Mouse (Mus musculus) thymus, adult 2 months (tissue): ENCODE results near the gene Oxct2b. TPM values are rescaled to one million over a fixed set of nuclear protein-coding genes. Genes with fewer than 3 reads are reported as not detected.

Experiments used
- DNase-seq: peaks from one replicate; pipeline ENCODE4 v3.0.0; 2021
- H3K27ac ChIP-seq: fragments of 200-500 bp; 2 replicates; pipeline ENCODE4 v1.5.1; 2012; ENCODE audit warnings: low read length, control low read depth; ENCODE audit not compliant: control insufficient read depth, insufficient read depth
- H3K27me3 ChIP-seq: fragments of 200-500 bp; 2 replicates; pipeline ENCODE4 v1.6.1; 2012; ENCODE audit warnings: mild to moderate bottlenecking, low read length, moderate library complexity, mixed read lengths; ENCODE audit not compliant: control insufficient read depth, insufficient read depth
- H3K36me3 ChIP-seq: fragments of 200-500 bp; 2 replicates; pipeline ENCODE4 v1.6.1; 2012; ENCODE audit warnings: mild to moderate bottlenecking, low read length, moderate library complexity; ENCODE audit not compliant: control insufficient read depth, insufficient read depth
- H3K4me1 ChIP-seq: fragments of 200-500 bp; replicated peaks from 2 replicates; pipeline ENCODE4 v1.6.1; 2012; ENCODE audit warnings: low read length; ENCODE audit not compliant: control insufficient read depth, insufficient read depth
- H3K4me3 ChIP-seq: fragments of 200-500 bp; 2 replicates; pipeline ENCODE4 v1.5.1; 2012; ENCODE audit warnings: mild to moderate bottlenecking, low read length, control low read depth, moderate library complexity; ENCODE audit not compliant: control insufficient read depth, insufficient read depth
- CTCF ChIP-seq: fragments of 200-500 bp; IDR thresholded peaks from 2 replicates; pipeline ENCODE4 v1.5.1; 2012; ENCODE audit warnings: mild to moderate bottlenecking, control low read depth, low read length, moderate library complexity, borderline replicate concordance; ENCODE audit not compliant: control insufficient read depth, poor library complexity, insufficient read depth; ENCODE audit errors: extremely low read depth
- POLR2A ChIP-seq: fragments of 200-500 bp; IDR thresholded peaks from 2 replicates; pipeline ENCODE4 v1.6.1; 2012; ENCODE audit warnings: mild to moderate bottlenecking, low read length, control low read depth, moderate library complexity; ENCODE audit not compliant: control insufficient read depth, poor library complexity, insufficient read depth; ENCODE audit errors: extremely low read depth
- WGBS: fragments of 180-500 bp; shearing (Covaris S2); methylation state at CpG from one replicate; pipeline ENCODE4 v1.1.7; 2018; 5-methylcytosine and 5-hydroxymethylcytosine counted together
- polyA plus RNA-seq: library from polyadenylated mRNA; depleted of rRNA; stranded (reverse); fragments of >200 nt; gene quantifications from 2 replicates; pipeline ENCODE4 v1.2.3, GENCODE M21; 2012

The Oxct2b gene
- polyA plus RNA-seq, 1 experiment = 0.15 TPM

DNA sequence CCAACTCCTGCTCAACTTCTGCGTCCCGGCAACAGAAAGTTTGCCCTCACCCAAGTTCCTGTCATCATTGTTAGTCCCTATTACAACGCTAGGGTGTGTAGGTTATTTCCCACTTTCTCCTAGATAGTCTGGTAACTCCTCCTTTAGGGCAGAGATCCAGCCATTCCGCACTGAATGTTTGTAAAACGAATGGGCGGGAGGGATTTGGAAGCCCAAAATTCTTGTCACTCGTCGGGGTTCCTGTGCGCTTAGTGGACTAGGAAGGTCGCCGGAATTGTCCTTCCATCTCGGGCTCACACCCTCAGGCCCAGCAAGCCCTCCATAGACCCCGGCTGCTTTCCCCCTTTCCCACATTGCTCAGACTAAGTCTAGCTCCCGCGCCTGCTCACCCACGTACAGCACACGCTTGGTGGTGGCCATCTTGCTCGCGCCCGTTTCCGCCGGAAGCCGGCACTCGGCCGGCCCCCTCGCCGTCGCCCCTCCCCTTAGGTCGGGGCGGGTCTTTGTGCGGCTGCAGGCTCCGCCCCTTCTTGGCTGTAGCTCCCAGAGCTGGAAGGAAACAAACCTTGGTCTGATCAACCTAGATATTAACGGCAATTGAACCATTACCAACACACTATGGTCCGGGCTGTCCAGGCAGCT, 23.6 kb downstream of the Oxct2b start, which contains the start of gene Ppie:
Gene Ppie (minus strand): TSS at position 439 of the 642 bp plus-strand sequence.
- Histone ChIP-seq H3K27ac (no peak within 1 kb of the TSS), H3K27me3 (no peaks in the 10 kb centered on the region), H3K4me1 (peaks cover 9% of the 10 kb centered on the region), H3K36me3 (peaks cover 3% of the 10 kb centered on the region), H3K4me3 (peak within 1 kb of the TSS; percentile 99)
- WGBS = 1% methylated on average over 34 of the region's 34 CpGs
- TF ChIP-seq POLR2A = peak; percentile 74; the same call in 1 of the 2 replicates
- 0 out of 2 replicates have a peak, but pooled peaks have one; percentile 27 for TF ChIP-seq CTCF
- peak; percentile 63 for DNase-seq

DNA sequence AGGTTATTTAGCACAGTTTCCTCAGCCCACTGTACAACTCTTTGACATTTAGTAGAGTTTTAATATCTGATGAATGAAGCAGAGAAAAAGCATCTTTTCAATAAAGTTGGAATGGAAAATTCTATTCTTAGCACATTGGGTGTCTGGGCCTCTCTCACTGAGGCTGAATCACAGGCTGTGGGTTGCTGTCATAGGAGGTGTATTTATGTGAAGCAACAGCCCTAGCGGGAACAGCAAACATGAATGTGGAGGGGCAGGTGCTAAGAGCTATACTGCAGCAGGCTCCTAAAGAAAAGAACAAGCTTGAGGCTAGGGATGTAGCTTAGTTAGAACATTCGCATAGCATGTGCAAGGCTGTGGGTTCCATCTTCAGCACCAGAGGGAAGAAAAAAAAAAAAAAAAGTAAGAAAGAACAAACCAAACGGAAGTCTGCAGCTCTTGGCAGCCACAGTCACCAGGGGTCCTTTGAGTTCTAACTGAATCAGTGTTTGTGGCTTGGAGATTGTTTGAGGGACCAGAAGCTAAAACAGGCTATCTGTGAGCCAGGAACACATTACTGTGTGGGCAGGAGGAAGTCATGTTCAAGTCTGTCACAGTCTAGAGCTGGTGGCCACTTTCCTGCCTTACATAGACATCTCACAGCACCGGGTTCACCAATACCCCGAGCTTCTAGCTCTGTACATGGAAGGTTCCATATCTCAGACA, 31.5 kb downstream of the Oxct2b start:
- peaks cover 5% of the 10 kb centered on the region for H3K4me1 ChIP-seq
- H3K27me3 ChIP-seq = no peaks in the 10 kb centered on the region
- WGBS = 10% methylated on average over 5 of the region's 5 CpGs
- H3K4me3 ChIP-seq = no peak overlapping the region
- H3K27ac ChIP-seq = no peak overlapping the region
- TF ChIP-seq CTCF = no peak
- no peak for TF ChIP-seq POLR2A
- H3K36me3 ChIP-seq = no peaks in the 10 kb centered on the region
- peak; percentile 17 for DNase-seq

DNA sequence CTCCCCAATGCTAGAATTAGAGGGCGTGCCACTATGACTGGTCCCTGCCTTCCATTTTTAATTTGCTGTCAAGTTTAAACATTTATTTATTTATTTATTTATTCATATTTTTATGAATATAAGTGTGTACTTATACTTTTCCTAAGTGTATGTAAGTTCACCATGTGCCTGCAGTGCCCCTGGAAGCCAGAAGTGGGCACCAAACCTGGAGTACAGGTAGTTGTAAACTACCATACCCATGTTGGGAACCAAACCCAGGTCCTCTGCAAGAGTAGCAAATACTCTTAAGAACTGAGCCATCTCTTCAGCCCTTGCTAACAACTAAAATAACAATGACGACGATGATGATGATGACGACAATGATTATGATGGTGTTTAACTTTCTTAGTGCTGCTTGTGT, 35.9 kb downstream of the Oxct2b start:
- no peak for TF ChIP-seq POLR2A
- TF ChIP-seq CTCF = no peak
- Histone ChIP-seq H3K4me3 (no peak overlapping the region), H3K27ac (no peak overlapping the region), H3K36me3 (no peaks in the 10 kb centered on the region), H3K4me1 (peaks cover 5% of the 10 kb centered on the region), H3K27me3 (no peaks in the 10 kb centered on the region)
- WGBS = 96% methylated on average over 4 of the region's 4 CpGs
- DNase-seq = no peak

DNA sequence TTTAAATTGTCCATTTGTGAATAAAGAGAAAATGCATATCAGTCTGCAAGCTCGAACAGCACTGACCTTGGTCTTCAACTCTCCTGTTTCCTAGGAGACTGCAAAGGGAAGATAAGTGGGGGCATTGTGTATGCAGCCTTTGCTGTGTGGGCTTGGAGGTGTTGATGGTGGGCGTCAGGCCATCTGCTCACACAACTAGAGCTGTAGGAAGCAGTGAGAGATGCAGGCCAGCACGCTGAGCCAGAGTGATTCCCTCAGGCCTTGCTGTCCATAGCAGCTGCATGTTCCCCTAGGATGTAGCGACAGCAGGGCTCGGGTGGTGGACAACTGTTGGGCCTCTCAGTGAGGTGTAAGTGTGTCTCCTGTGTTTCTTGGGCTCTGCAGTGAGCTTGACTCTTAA, 36.9 kb downstream of the Oxct2b start:
- peaks cover 2% of the 10 kb centered on the region for H3K4me1 ChIP-seq
- TF ChIP-seq CTCF = no peak
- no peak for TF ChIP-seq POLR2A
- WGBS = 92% methylated on average over 5 of the region's 5 CpGs
- H3K36me3 ChIP-seq = no peaks in the 10 kb centered on the region
- H3K4me3 ChIP-seq = no peak overlapping the region
- DNase-seq = no peak
- H3K27ac ChIP-seq = no peak overlapping the region
- no peaks in the 10 kb centered on the region for H3K27me3 ChIP-seq

DNA sequence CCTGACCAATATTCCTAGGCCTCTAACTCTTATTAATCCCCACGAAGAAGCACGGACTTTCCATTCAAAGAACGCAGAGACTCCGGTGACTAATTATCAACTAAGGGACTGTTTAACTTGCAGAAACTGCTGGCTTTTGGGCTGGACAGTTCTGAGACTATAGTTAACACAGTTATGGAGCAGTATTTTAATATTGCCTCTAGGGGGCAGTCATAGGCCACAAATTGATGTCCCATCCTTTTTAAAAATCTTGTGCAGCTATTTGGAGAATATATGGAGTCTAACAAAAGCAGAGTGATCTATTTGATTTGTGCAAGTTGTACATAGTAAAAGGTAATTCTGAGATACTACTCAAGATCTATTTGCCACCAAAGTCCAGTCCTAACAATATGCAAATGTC, 38.9 kb downstream of the Oxct2b start:
- H3K4me3 ChIP-seq = no peak overlapping the region
- peak; percentile 12 for DNase-seq
- TF ChIP-seq CTCF (no peak), POLR2A (no peak)
- WGBS = 32% methylated on average over 4 of the region's 4 CpGs
- no peaks in the 10 kb centered on the region for H3K27me3 ChIP-seq
- no peaks in the 10 kb centered on the region for H3K4me1 ChIP-seq
- H3K36me3 ChIP-seq = no peaks in the 10 kb centered on the region
- no peak overlapping the region for H3K27ac ChIP-seq

DNA sequence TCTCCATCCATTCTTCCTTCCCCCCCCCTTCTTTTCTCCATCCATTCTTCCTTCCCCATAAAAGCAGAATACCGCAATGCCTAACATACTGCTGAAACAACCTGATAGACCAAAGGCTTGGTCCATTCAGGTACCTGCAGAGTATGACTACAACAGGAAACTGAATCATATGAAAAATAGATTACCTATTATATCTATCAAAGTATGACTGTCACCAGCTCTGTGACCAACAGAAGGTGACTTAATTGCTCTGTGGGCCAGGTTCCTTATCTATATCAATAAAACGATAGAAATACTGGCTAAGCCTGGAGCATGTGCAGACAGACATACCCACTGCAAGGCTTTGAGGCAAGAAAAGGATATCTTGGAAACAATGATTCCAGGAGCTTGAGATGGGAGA, 39.4 kb downstream of the Oxct2b start:
- Histone ChIP-seq H3K4me1 (no peaks in the 10 kb centered on the region), H3K4me3 (no peak overlapping the region), H3K27ac (no peak overlapping the region), H3K27me3 (no peaks in the 10 kb centered on the region), H3K36me3 (no peaks in the 10 kb centered on the region)
- TF ChIP-seq POLR2A = no peak
- no peak for TF ChIP-seq CTCF
- 64% methylated on average over 2 of the region's 2 CpGs for WGBS
- DNase-seq = no peak
